Mouse (Mus musculus) lung, embryonic 15.5 days (tissue): ENCODE results near the gene Gsta2. TPM values are rescaled to one million over a fixed set of nuclear protein-coding genes. Genes with fewer than 3 reads are reported as not detected.
"Not testable (repeated sequence)": the region's sequence is repeated elsewhere in the genome, so short reads cannot be mapped to it uniquely, and the experiment has no call there.

Source experiments
- ATAC-seq: fragments of 200-750 bp; cut with Nextera tagmentation; 2 replicates; pipeline ENCODE4 v1.8.0; 2017; ENCODE audit warnings: moderate number of reproducible peaks, borderline replicate concordance; ENCODE audit not compliant: low FRiP score, low TSS enrichment; ENCODE audit errors: extremely low read depth
- H3K27ac ChIP-seq: fragments of 300-500 bp; sonication (generic); 2 replicates; pipeline ENCODE4 v1.5.1; 2015; ENCODE audit warnings: moderate library complexity, mild to moderate bottlenecking, inconsistent platforms
- H3K27me3 ChIP-seq: fragments of 300-500 bp; sonication (generic); 2 replicates; pipeline ENCODE4 v1.6.1; 2015; ENCODE audit warnings: inconsistent platforms
- H3K36me3 ChIP-seq: fragments of 300-500 bp; sonication (generic); 2 replicates; pipeline ENCODE4 v1.6.1; 2015; ENCODE audit warnings: inconsistent platforms
- H3K4me1 ChIP-seq: fragments of 300-500 bp; sonication (generic); 2 replicates; pipeline ENCODE4 v1.6.1; 2015; ENCODE audit warnings: inconsistent platforms
- H3K4me2 ChIP-seq: fragments of 300-500 bp; sonication (generic); 2 replicates; pipeline ENCODE4 v1.6.1; 2015; ENCODE audit warnings: inconsistent platforms, mild to moderate bottlenecking, moderate library complexity
- H3K4me3 ChIP-seq: fragments of 300-500 bp; sonication (generic); 2 replicates; pipeline ENCODE4 v1.5.1; 2015; ENCODE audit warnings: mild to moderate bottlenecking, inconsistent platforms
- H3K9ac ChIP-seq: fragments of 300-500 bp; sonication (generic); 2 replicates; pipeline ENCODE4 v1.6.1; 2015; ENCODE audit warnings: inconsistent platforms
- H3K9me3 ChIP-seq: fragments of 300-500 bp; sonication (generic); 2 replicates; pipeline ENCODE4 v1.6.1; 2016; ENCODE audit warnings: inconsistent platforms
- WGBS: fragments of 180-500 bp; shearing (Covaris S2); methylation state at CpG from one replicate; pipeline ENCODE4 v1.1.7; 2015; 5-methylcytosine and 5-hydroxymethylcytosine counted together
- polyA plus RNA-seq: library from polyadenylated mRNA; unstranded; fragments of >200 nt; fragmentation: Nextera tagmentation; extraction: Ambion mirVana; gene quantifications from 2 replicates; pipeline ENCODE4 v1.2.1, GENCODE M21; 2015

Gsta2 gene
- polyA plus RNA-seq, 1 experiment from 2014 or later: 1.1 TPM

- not testable (repeated sequence) for ATAC-seq, H3K27me3 ChIP-seq, H3K4me2 ChIP-seq, H3K4me3 ChIP-seq, H3K27ac ChIP-seq, H3K4me1 ChIP-seq, H3K9ac ChIP-seq, H3K9me3 ChIP-seq, H3K36me3 ChIP-seq
- WGBS: 85% methylated on average over 9 of the region's 9 CpGs
These were observed 12.5 kb downstream of the Gsta2 start for GRCm38 (mm10) chr9:78343055-78343454.

- ATAC-seq, H3K9me3 ChIP-seq, H3K36me3 ChIP-seq, H3K4me1 ChIP-seq, H3K27me3 ChIP-seq, H3K4me2 ChIP-seq, H3K4me3 ChIP-seq, H3K27ac ChIP-seq, H3K9ac ChIP-seq: not testable (repeated sequence)
- 80% methylated on average over 4 of the region's 4 CpGs for WGBS
These were observed 13.1 kb downstream of the Gsta2 start for GRCm38 (mm10) chr9:78342494-78342893.

- WGBS: 16% methylated on average over 8 of the region's 8 CpGs
- not testable (repeated sequence) for H3K4me2 ChIP-seq, H3K4me3 ChIP-seq, H3K9me3 ChIP-seq, ATAC-seq, H3K4me1 ChIP-seq, H3K9ac ChIP-seq, H3K27me3 ChIP-seq, H3K27ac ChIP-seq, H3K36me3 ChIP-seq
These were observed 15.3 kb downstream of the Gsta2 start for GRCm38 (mm10) chr9:78340324-78340723.

GRCm38 (mm10) chr9:78337050-78337449, 18.5 kb downstream of the Gsta2 start:
- ATAC-seq: peak; percentile 73

GRCm38 (mm10) chr9:78327289-78327688, 28.3 kb downstream of the Gsta2 start, which contains the start of gene Omt2b:
Omt2b (plus strand) TSS chr9:78327589.
- ATAC-seq, H3K36me3 ChIP-seq, H3K27ac ChIP-seq, H3K9me3 ChIP-seq, H3K4me1 ChIP-seq, H3K9ac ChIP-seq, H3K27me3 ChIP-seq, H3K4me2 ChIP-seq, H3K4me3 ChIP-seq: not testable (repeated sequence)
- WGBS: 63% methylated on average over 1 of the region's 1 CpGs

More at GRCm38 (mm10) chr9:78337050-78337449, 18.5 kb downstream of the Gsta2 start:
- H3K9ac ChIP-seq, H3K9me3 ChIP-seq, H3K27ac ChIP-seq, H3K27me3 ChIP-seq, H3K4me3 ChIP-seq, H3K36me3 ChIP-seq, H3K4me1 ChIP-seq, H3K4me2 ChIP-seq: not testable (repeated sequence)

- H3K27ac ChIP-seq: no peak overlapping the region
- H3K9ac ChIP-seq: no peak overlapping the region
- no peak overlapping the region for H3K4me2 ChIP-seq
- no peaks in the 10 kb centered on the region for H3K9me3 ChIP-seq
- H3K36me3 ChIP-seq: no peaks in the 10 kb centered on the region
- H3K4me1 ChIP-seq: no peaks in the 10 kb centered on the region
- H3K27me3 ChIP-seq: no peaks in the 10 kb centered on the region
- 18% methylated on average over 1 of the region's 1 CpGs for WGBS
- ATAC-seq: no peak
- H3K4me3 ChIP-seq: no peak overlapping the region
These were observed 36.1 kb downstream of the Gsta2 start for GRCm38 (mm10) chr9:78319499-78319898.

GRCm38 (mm10) chr9:78314696-78315095, 40.9 kb downstream of the Gsta2 start, which contains the start of gene Omt2a:
Omt2a (minus strand) TSS chr9:78314796.
- no peak within 1 kb of the TSS for H3K4me3 ChIP-seq
- no peaks in the 10 kb centered on the region for H3K36me3 ChIP-seq
- no peaks in the 10 kb centered on the region for H3K4me1 ChIP-seq
- no peaks in the 10 kb centered on the region for H3K27me3 ChIP-seq
- H3K9ac ChIP-seq: no peak within 1 kb of the TSS
- no peaks in the 10 kb centered on the region for H3K9me3 ChIP-seq
- no peak within 1 kb of the TSS for H3K4me2 ChIP-seq
- 87% methylated on average over 2 of the region's 2 CpGs for WGBS
- H3K27ac ChIP-seq: no peak within 1 kb of the TSS
- no peak for ATAC-seq

- not testable (repeated sequence) for H3K36me3 ChIP-seq, H3K27me3 ChIP-seq, ATAC-seq, H3K4me2 ChIP-seq, H3K27ac ChIP-seq, H3K9me3 ChIP-seq, H3K4me1 ChIP-seq, H3K9ac ChIP-seq, H3K4me3 ChIP-seq
- 68% methylated on average over 3 of the region's 3 CpGs for WGBS
These were observed 47.5 kb downstream of the Gsta2 start for GRCm38 (mm10) chr9:78308122-78308521.

GRCm38 (mm10) chr9:78299143-78299542, 56.4 kb downstream of the Gsta2 start:
- not testable (repeated sequence) for H3K27ac ChIP-seq, ATAC-seq, H3K36me3 ChIP-seq, H3K4me1 ChIP-seq, H3K27me3 ChIP-seq, H3K9ac ChIP-seq, H3K4me3 ChIP-seq, H3K4me2 ChIP-seq, H3K9me3 ChIP-seq
- 60% methylated on average over 1 of the region's 1 CpGs for WGBS

GRCm38 (mm10) chr9:78298232-78298631, 57.4 kb downstream of the Gsta2 start:
- WGBS: 81% methylated on average over 1 of the region's 1 CpGs
- H3K27ac ChIP-seq: no peak overlapping the region
- H3K9me3 ChIP-seq: no peaks in the 10 kb centered on the region
- no peak for ATAC-seq
- no peaks in the 10 kb centered on the region for H3K36me3 ChIP-seq
- no peak overlapping the region for H3K9ac ChIP-seq
- H3K4me1 ChIP-seq: no peaks in the 10 kb centered on the region
- H3K4me2 ChIP-seq: no peak overlapping the region
- H3K27me3 ChIP-seq: no peaks in the 10 kb centered on the region
- H3K4me3 ChIP-seq: no peak overlapping the region

GRCm38 (mm10) chr9:78296089-78296488, 59.5 kb downstream of the Gsta2 start:
- not testable (repeated sequence) for H3K9ac ChIP-seq, H3K4me2 ChIP-seq, H3K27me3 ChIP-seq, H3K36me3 ChIP-seq, H3K9me3 ChIP-seq, H3K4me1 ChIP-seq, ATAC-seq, H3K4me3 ChIP-seq, H3K27ac ChIP-seq
- 6% methylated on average over 6 of the region's 6 CpGs for WGBS

- WGBS: 82% methylated on average over 7 of the region's 7 CpGs
- not testable (repeated sequence) for H3K36me3 ChIP-seq, H3K27ac ChIP-seq, H3K9me3 ChIP-seq, H3K9ac ChIP-seq, H3K4me2 ChIP-seq, H3K4me3 ChIP-seq, H3K27me3 ChIP-seq, H3K4me1 ChIP-seq, ATAC-seq
These were observed 60.8 kb downstream of the Gsta2 start for GRCm38 (mm10) chr9:78294781-78295180.

- WGBS: 38% methylated on average over 1 of the region's 1 CpGs
- not testable (repeated sequence) for H3K4me1 ChIP-seq, H3K4me3 ChIP-seq, H3K9me3 ChIP-seq, H3K36me3 ChIP-seq, H3K9ac ChIP-seq, ATAC-seq, H3K27ac ChIP-seq, H3K27me3 ChIP-seq, H3K4me2 ChIP-seq
These were observed 61.9 kb downstream of the Gsta2 start for GRCm38 (mm10) chr9:78293683-78294082.
